Mouse (Mus musculus): ENCODE results near the gene P4htm.

GRCm38 (mm10) chr9:108531496-108531895 is 66.0 kb downstream of the P4htm start:
- TF ChIP-seq CTCF (IDR thresholded peaks at IDR 0.05; ENCODE audit: extremely low read depth, insufficient read depth, low read length) (no peak), POLR2A (IDR thresholded peaks at IDR 0.05; ENCODE audit: extremely low read depth, insufficient read depth, low read length) (no peak)
